Comparison of ENCODE assay signal across 8 mouse cellular contexts in genomic region chr5:23676156-23677071, GRCm38 (mm10). TPM values are rescaled to one million over a fixed set of nuclear protein-coding genes. Genes with fewer than 3 reads are reported as not detected.
A peak's percentile ranks its signal among the peaks of the same experiment; 100 is the strongest.
DNase-seq lines count a peak whose midpoint lies in the region; ATAC-seq and TF ChIP-seq lines count a peak whose summit lies in the region.

No protein-coding gene starts in this region.

- H3K36me3 ChIP-seq in embryonic facial prominence, embryonic 12.5 days: no peaks in the 10 kb centered on the region
- H3K36me3 ChIP-seq in hindbrain, embryonic 11.5 days (ENCODE audit: control insufficient read depth, insufficient read depth, low read length): no peaks in the 10 kb centered on the region
- no peaks in the 10 kb centered on the region for H3K36me3 ChIP-seq in midbrain, embryonic 10.5 days
- no peaks in the 10 kb centered on the region for H3K36me3 ChIP-seq in stomach, postnatal 0 days (ENCODE audit: control insufficient read depth, insufficient read depth, low read length)

- H3K9ac ChIP-seq in embryonic facial prominence, embryonic 12.5 days: peak overlapping the region; percentile 73
- peak overlapping the region; percentile 81 for H3K9ac ChIP-seq in hindbrain, embryonic 11.5 days (ENCODE audit: low read depth, low read length)
- H3K9ac ChIP-seq in stomach, postnatal 0 days (ENCODE audit: low read length): peak overlapping the region; percentile 75

- peak overlapping the region; percentile 87 for H3K4me3 ChIP-seq in embryonic facial prominence, embryonic 12.5 days
- peak overlapping the region; percentile 94 for H3K4me3 ChIP-seq in hindbrain, embryonic 11.5 days (ENCODE audit: low read depth, low read length)
- H3K4me3 ChIP-seq in left cerebral cortex, adult 2 months: peak overlapping the region; percentile 77
- H3K4me3 ChIP-seq in midbrain, embryonic 10.5 days: peak overlapping the region; percentile 95
- H3K4me3 ChIP-seq in stomach, postnatal 0 days (ENCODE audit: low read depth, low read length): peak overlapping the region; percentile 88

- TF ChIP-seq CTCF in left cerebral cortex, adult 2 months (IDR thresholded peaks at IDR 0.05): no peak
- TF ChIP-seq CTCF in stomach, postnatal 0 days (IDR thresholded peaks at IDR 0.05; ENCODE audit: low read depth): no peak

- no peaks in the 10 kb centered on the region for H3K27me3 ChIP-seq in embryonic facial prominence, embryonic 12.5 days
- H3K27me3 ChIP-seq in hindbrain, embryonic 11.5 days (ENCODE audit: control insufficient read depth, insufficient read depth, low read length): no peaks in the 10 kb centered on the region
- H3K27me3 ChIP-seq in midbrain, embryonic 10.5 days (ENCODE audit: low read depth, poor library complexity, severe bottlenecking): peaks cover 10% of the 10 kb centered on the region
- no peaks in the 10 kb centered on the region for H3K27me3 ChIP-seq in stomach, postnatal 0 days (ENCODE audit: control insufficient read depth, insufficient read depth, low read length)

- intact Hi-C loops in left cerebral cortex, adult 2 months (cut with DNase I): loop anchor here (1.0 kb wide), 1 partner anchor 36 kb away; no protein-coding TSS in a partner anchor

- H3K4me1 ChIP-seq in embryonic facial prominence, embryonic 12.5 days: 0 out of 2 replicates have a peak, but pooled peaks cover 5% of the 10 kb centered on the region
- H3K4me1 ChIP-seq in hindbrain, embryonic 11.5 days (replicated peaks; ENCODE audit: control insufficient read depth, insufficient read depth, low read length): no peaks in the 10 kb centered on the region
- peaks cover 15% of the 10 kb centered on the region for H3K4me1 ChIP-seq in midbrain, embryonic 10.5 days
- no peaks in the 10 kb centered on the region; the same call in 1 of the 2 replicates for H3K4me1 ChIP-seq in stomach, postnatal 0 days (replicated peaks; ENCODE audit: control insufficient read depth, insufficient read depth)

- H3K27ac ChIP-seq in embryonic facial prominence, embryonic 12.5 days: peak overlapping the region; percentile 24; the same call in 1 of the 2 replicates
- H3K27ac ChIP-seq in hindbrain, embryonic 11.5 days (ENCODE audit: low read depth, low read length): peak overlapping the region; percentile 80; the same call in 1 of the 2 replicates
- H3K27ac ChIP-seq in left cerebral cortex, adult 2 months: peak overlapping the region; percentile 92
- peak overlapping the region; percentile 88 for H3K27ac ChIP-seq in midbrain, embryonic 10.5 days (replicated peaks)
- H3K27ac ChIP-seq in stomach, postnatal 0 days (replicated peaks): no peak overlapping the region

- peak overlapping the region; percentile 93 for H3K4me2 ChIP-seq in embryonic facial prominence, embryonic 12.5 days (replicated peaks)
- H3K4me2 ChIP-seq in hindbrain, embryonic 11.5 days (replicated peaks; ENCODE audit: low read depth, low read length): peak overlapping the region; percentile 96
- H3K4me2 ChIP-seq in stomach, postnatal 0 days (replicated peaks; ENCODE audit: low read depth): peak overlapping the region; percentile 97

- no peak; the same call in none of the 2 replicates for ATAC-seq in embryonic facial prominence, embryonic 12.5 days (ENCODE audit: insufficient number of reproducible peaks, insufficient read depth, low FRiP score, low TSS enrichment)
- ATAC-seq in hindbrain, embryonic 11.5 days (ENCODE audit: low FRiP score): peak; percentile 70
- ATAC-seq in stomach, postnatal 0 days (ENCODE audit: low FRiP score, low TSS enrichment): peak; percentile 33

- no peak for TF ChIP-seq EP300 in stomach, postnatal 0 days (optimal IDR thresholded peaks at IDR 0.05)

- WGBS in embryonic facial prominence, embryonic 12.5 days: 8% methylated on average over 41 of the region's 41 CpGs
- WGBS in hindbrain, embryonic 11.5 days: 13% methylated on average over 20 of the region's 41 CpGs
- WGBS in midbrain, embryonic 10.5 days: 8% methylated on average over 40 of the region's 41 CpGs
- 12% methylated on average over 33 of the region's 41 CpGs for WGBS in stomach, postnatal 0 days

- DNase-seq in adrenal gland, postnatal 14 days: peak; percentile 49
- DNase-seq in adrenal gland, postnatal 25 days: no peak
- peak; percentile 53 for DNase-seq in MN1 (ENCODE audit: low spot score)
- peak; percentile 77 for DNase-seq in hindbrain, embryonic 11.5 days (ENCODE audit: low spot score)
- peak; percentile 36 to 40 for DNase-seq in left cerebral cortex, adult 2 months (ENCODE audit: extremely low spot score in 1 of 2, low spot score in 2 of 2)
- DNase-seq in midbrain, embryonic 10.5 days (ENCODE audit: low spot score): no peak
- no peak for DNase-seq in stomach, postnatal 0 days (ENCODE audit: low spot score)

- H3K9me3 ChIP-seq in embryonic facial prominence, embryonic 12.5 days: no peaks in the 10 kb centered on the region
- no peaks in the 10 kb centered on the region for H3K9me3 ChIP-seq in hindbrain, embryonic 11.5 days (ENCODE audit: control insufficient read depth, low read length)
- no peaks in the 10 kb centered on the region for H3K9me3 ChIP-seq in midbrain, embryonic 10.5 days (replicated peaks)
- H3K9me3 ChIP-seq in stomach, postnatal 0 days (ENCODE audit: control insufficient read depth, low read length): no peaks in the 10 kb centered on the region

RNA-seq across cellular contexts. Expression of gene Srpk2, which starts 8.0 kb away (rescaled TPM):
- 43.1 and 46.4 TPM in 2 replicates for total RNA-seq in adrenal gland, postnatal 14 days (2021)
- 38.9 and 57.0 TPM in 2 replicates for total RNA-seq in adrenal gland, postnatal 25 days (2021)
- 59.1 and 62.1 TPM in 2 replicates for polyA plus RNA-seq in embryonic facial prominence, embryonic 12.5 days (2016; fragmentation: Nextera tagmentation; extraction: Ambion mirVana)
- polyA plus RNA-seq in hindbrain, embryonic 11.5 days (2014; fragmentation: Nextera tagmentation; extraction: Ambion mirVana): 60.0 and 69.0 TPM in 2 replicates
- total RNA-seq in left cerebral cortex, adult 2 months (2021): 100 to 1,000 TPM; 179 to 201 TPM
- 47.9 and 58.8 TPM in 2 replicates for polyA plus RNA-seq in midbrain, embryonic 10.5 days (2016; fragmentation: Nextera tagmentation; extraction: Ambion mirVana)
- polyA plus RNA-seq in stomach, postnatal 0 days (2015; fragmentation: Nextera tagmentation; extraction: Ambion mirVana): 27.1 and 27.4 TPM in 2 replicates

Comparison
In these comparisons a context has a peak if more than half of its experiments do, and no peak if none do; other contexts are left out.
1. DNase-seq: peak in adrenal gland, postnatal 14 days (single experiment), MN1 (single experiment), hindbrain, embryonic 11.5 days (single experiment) and left cerebral cortex, adult 2 months (2 of 2); none in adrenal gland, postnatal 25 days (single experiment), midbrain, embryonic 10.5 days (single experiment) and stomach, postnatal 0 days (single experiment).
2. Peak in every context shown above with its lines, with median percentiles within 50 percentile points of each other: H3K4me2 ChIP-seq, H3K4me3 ChIP-seq and H3K9ac ChIP-seq.